Comparison of ENCODE assay signal across 7 mouse cellular contexts in genomic region chr13:32297398-32297797, GRCm38 (mm10). TPM values are rescaled to one million over a fixed set of nuclear protein-coding genes. Genes with fewer than 3 reads are reported as not detected.
A peak's percentile ranks its signal among the peaks of the same experiment; 100 is the strongest.
DNase-seq lines count a peak whose midpoint lies in the region; ATAC-seq and TF ChIP-seq lines count a peak whose summit lies in the region.

No protein-coding gene starts in this region.

- no peaks in the 10 kb centered on the region for H3K36me3 ChIP-seq in forebrain, embryonic 16.5 days (ENCODE audit: control insufficient read depth, insufficient read depth)
- H3K36me3 ChIP-seq in liver, embryonic 14.5 days (replicated peaks; ENCODE audit: control insufficient read depth, insufficient read depth, low read depth): no peaks in the 10 kb centered on the region
- H3K36me3 ChIP-seq in neural tube, embryonic 15.5 days: no peaks in the 10 kb centered on the region

- no peaks in the 10 kb centered on the region for H3K27me3 ChIP-seq in forebrain, embryonic 16.5 days (replicated peaks; ENCODE audit: control insufficient read depth, insufficient read depth, low read length)
- H3K27me3 ChIP-seq in liver, embryonic 14.5 days (ENCODE audit: control insufficient read depth, insufficient read depth, low read length): no peaks in the 10 kb centered on the region
- no peaks in the 10 kb centered on the region for H3K27me3 ChIP-seq in neural tube, embryonic 15.5 days (replicated peaks)

- H3K27ac ChIP-seq in forebrain, embryonic 16.5 days (ENCODE audit: low read length): no peak overlapping the region
- no peak overlapping the region for H3K27ac ChIP-seq in liver, embryonic 14.5 days
- no peak overlapping the region for H3K27ac ChIP-seq in neural tube, embryonic 15.5 days (replicated peaks)

- TF ChIP-seq EP300 in liver, embryonic 14.5 days (IDR thresholded peaks at IDR 0.05; ENCODE audit: low read depth): no peak

- peak; percentile 78 for ATAC-seq in forebrain, embryonic 16.5 days
- no peak for ATAC-seq in liver, embryonic 14.5 days (ENCODE audit: insufficient read depth)
- ATAC-seq in neural tube, embryonic 15.5 days (ENCODE audit: low FRiP score): peak; percentile 61

- WGBS in forebrain, embryonic 16.5 days: 49% methylated on average over 5 of the region's 5 CpGs
- 29% methylated on average over 5 of the region's 5 CpGs for whole genome bisulfite sequencing in liver, embryonic 14.5 days (ENCODE audit: insufficient replicate concordance)
- WGBS in neural tube, embryonic 15.5 days: 58% methylated on average over 5 of the region's 5 CpGs

- no peak overlapping the region for H3K4me3 ChIP-seq in forebrain, embryonic 16.5 days (replicated peaks; ENCODE audit: low read length)
- no peak overlapping the region for H3K4me3 ChIP-seq in liver, embryonic 14.5 days (ENCODE audit: insufficient read depth in 1 of 2, low read depth in 2 of 2, low read length in 2 of 2)
- H3K4me3 ChIP-seq in neural tube, embryonic 15.5 days (replicated peaks): no peak overlapping the region

- peak; percentile 17 for DNase-seq in urinary bladder, postnatal 25 days (ENCODE audit: low spot score)
- no peak for DNase-seq in urinary bladder, adult 2 months (ENCODE audit: low spot score)
- DNase-seq in adrenal gland, adult 18-20 months (ENCODE audit: low spot score in 2 of 2): peak; percentile 13 to 26
- DNase-seq in kidney, adult 18-20 months: peak; percentile 41
- no peak for DNase-seq in liver, embryonic 14.5 days (ENCODE audit: low read depth in 3 of 3, low spot score in 3 of 3)

- H3K4me1 ChIP-seq in forebrain, embryonic 16.5 days (replicated peaks; ENCODE audit: control insufficient read depth, insufficient read depth, low read length): no peaks in the 10 kb centered on the region
- H3K4me1 ChIP-seq in liver, embryonic 14.5 days (replicated peaks; ENCODE audit: control insufficient read depth in 2 of 2, insufficient read depth in 2 of 2, low read length in 1 of 2): no peaks in the 10 kb centered on the region
- no peaks in the 10 kb centered on the region for H3K4me1 ChIP-seq in neural tube, embryonic 15.5 days

- no peaks in the 10 kb centered on the region for H3K9me3 ChIP-seq in forebrain, embryonic 16.5 days (ENCODE audit: control insufficient read depth, low read length)
- no peaks in the 10 kb centered on the region for H3K9me3 ChIP-seq in liver, embryonic 14.5 days (ENCODE audit: control insufficient read depth, low read length)
- H3K9me3 ChIP-seq in neural tube, embryonic 15.5 days (replicated peaks): no peaks in the 10 kb centered on the region

- H3K4me2 ChIP-seq in forebrain, embryonic 16.5 days (ENCODE audit: low read length): no peak overlapping the region
- no peak overlapping the region for H3K4me2 ChIP-seq in liver, embryonic 14.5 days (ENCODE audit: low read depth)
- no peak overlapping the region for H3K4me2 ChIP-seq in neural tube, embryonic 15.5 days

- peak; percentile 48 for TF ChIP-seq CTCF in liver, embryonic 14.5 days (IDR thresholded peaks at IDR 0.05; ENCODE audit: low read depth)

- H3K9ac ChIP-seq in forebrain, embryonic 16.5 days (replicated peaks; ENCODE audit: low read depth, low read length): no peak overlapping the region
- no peak overlapping the region for H3K9ac ChIP-seq in liver, embryonic 14.5 days (replicated peaks)
- H3K9ac ChIP-seq in neural tube, embryonic 15.5 days (replicated peaks): no peak overlapping the region

RNA-seq across cellular contexts. Expression of gene Gmds, which starts 41.1 kb away (rescaled TPM):
- 12.4 and 15.4 TPM in 2 replicates for polyA plus RNA-seq in urinary bladder, adult 2 months (2012; rRNA removed)
- 1 to 10 TPM; 6.8 to 7.0 TPM for total RNA-seq in adrenal gland, adult 18-20 months (2021)
- polyA plus RNA-seq in forebrain, embryonic 16.5 days (2015; fragmentation: Nextera tagmentation; extraction: Ambion mirVana): 33.7 and 35.8 TPM in 2 replicates
- 2.7 and 3.7 TPM in 2 replicates for polyA plus RNA-seq in liver, embryonic 14.5 days (2012; rRNA removed)
- polyA plus RNA-seq in liver, embryonic 14.5 days (2014; fragmentation: Nextera tagmentation; extraction: Ambion mirVana): 7.4 and 8.7 TPM in 2 replicates
- polyA plus RNA-seq in neural tube, embryonic 15.5 days (2015; fragmentation: Nextera tagmentation; extraction: Ambion mirVana): 39.3 and 46.0 TPM in 2 replicates

Comparison
In these comparisons a context has a peak if more than half of its experiments do, and no peak if none do; other contexts are left out.
1. DNase-seq: peak in urinary bladder, postnatal 25 days (single experiment), adrenal gland, adult 18-20 months (2 of 2) and kidney, adult 18-20 months (single experiment); none in urinary bladder, adult 2 months (single experiment) and liver, embryonic 14.5 days (0 of 3).